Mouse (Mus musculus) forebrain, embryonic 16.5 days (tissue): ENCODE data around the gene Mobp. TPM values are rescaled to one million over a fixed set of nuclear protein-coding genes. Genes with fewer than 3 reads are reported as not detected.
"Not testable (repeated sequence)": the region's sequence is repeated elsewhere in the genome, so short reads cannot be mapped to it uniquely, and the experiment has no call there.

Experiments
- ATAC-seq: fragments of 200-750 bp; cut with Nextera tagmentation; 2 replicates; pipeline ENCODE4 v1.8.0; 2017; ENCODE audit warnings: mild to moderate bottlenecking, moderate library complexity
- H3K27ac ChIP-seq: fragments of 300-500 bp; sonication (generic); 2 replicates; pipeline ENCODE4 v1.5.1; 2014; ENCODE audit warnings: low read length, control low read depth
- H3K27me3 ChIP-seq: fragments of 300-500 bp; sonication (generic); replicated peaks from 2 replicates; pipeline ENCODE4 v1.6.1; 2014; ENCODE audit warnings: low read length; ENCODE audit not compliant: control insufficient read depth, insufficient read depth
- H3K36me3 ChIP-seq: fragments of 300-500 bp; sonication (generic); 2 replicates; pipeline ENCODE4 v1.6.1; 2014; ENCODE audit not compliant: control insufficient read depth, insufficient read depth
- H3K4me1 ChIP-seq: fragments of 300-500 bp; sonication (generic); replicated peaks from 2 replicates; pipeline ENCODE4 v1.6.1; 2014; ENCODE audit warnings: low read length; ENCODE audit not compliant: control insufficient read depth, insufficient read depth
- H3K4me2 ChIP-seq: fragments of 300-500 bp; sonication (generic); 2 replicates; pipeline ENCODE4 v1.6.1; 2014; ENCODE audit warnings: mild to moderate bottlenecking, low read length, control low read depth
- H3K4me3 ChIP-seq: fragments of 300-500 bp; sonication (generic); replicated peaks from 2 replicates; pipeline ENCODE4 v1.5.1; 2014; ENCODE audit warnings: mild to moderate bottlenecking, low read length, control low read depth
- H3K9ac ChIP-seq: fragments of 300-500 bp; sonication (generic); replicated peaks from 2 replicates; pipeline ENCODE4 v1.6.1; 2014; ENCODE audit warnings: low read depth, low read length, control low read depth
- H3K9me3 ChIP-seq: fragments of 300-500 bp; sonication (generic); 2 replicates; pipeline ENCODE4 v1.6.1; 2016; ENCODE audit warnings: low read length; ENCODE audit not compliant: control insufficient read depth
- WGBS: fragments of 180-500 bp; shearing (Covaris S2); extraction: QIAGEN DNeasy Blood & Tissue Kit; methylation state at CpG from one replicate; pipeline ENCODE4 v1.1.7; 2014; 5-methylcytosine and 5-hydroxymethylcytosine counted together
- polyA plus RNA-seq: library from polyadenylated mRNA; unstranded; fragments of >200 nt; fragmentation: Nextera tagmentation; extraction: Ambion mirVana; gene quantifications from 2 replicates; pipeline ENCODE4 v1.2.1, GENCODE M21; 2015

Gene Mobp
- polyA plus RNA-seq = 0.13 TPM in 1 of 2 replicates, not detected in the other

DNA sequence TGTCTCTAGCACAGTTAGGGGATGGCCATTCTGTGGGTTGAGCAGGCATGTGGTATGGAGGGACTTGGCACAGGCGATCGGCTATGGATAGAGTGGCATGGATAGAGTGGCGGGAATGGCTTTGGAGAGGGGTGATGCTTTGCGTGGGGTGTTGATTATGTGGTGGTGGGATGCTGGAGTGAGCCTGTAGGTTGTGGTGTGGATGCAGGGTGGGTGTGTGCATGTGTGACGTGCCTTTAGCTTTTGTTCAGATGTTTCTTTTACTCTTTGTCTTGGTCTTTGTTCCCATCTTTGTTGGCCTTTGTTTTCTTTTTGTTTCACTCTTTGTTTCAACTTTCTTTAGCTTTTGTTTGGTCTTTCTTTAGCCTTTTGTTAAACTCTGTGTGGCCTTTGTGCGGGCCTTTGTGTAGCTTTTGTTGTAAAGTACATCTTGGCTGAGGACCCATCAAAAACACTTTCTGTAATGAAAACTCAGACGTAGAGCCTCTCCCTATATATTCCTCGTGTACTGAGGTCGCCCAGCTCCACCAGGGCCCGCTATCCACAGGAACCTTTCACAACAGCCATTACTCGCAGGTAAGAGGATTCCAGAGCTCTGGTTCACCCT, at the start of gene Mobp:
Gene Mobp, plus strand, starts transcription at position 486 of the 607 bp plus-strand sequence.
- Histone ChIP-seq H3K36me3 (no peaks in the 10 kb centered on the region), H3K27ac (no peak within 1 kb of the TSS), H3K4me1 (no peaks in the 10 kb centered on the region), H3K27me3 (no peaks in the 10 kb centered on the region), H3K9ac (no peak within 1 kb of the TSS), H3K9me3 (no peaks in the 10 kb centered on the region), H3K4me3 (no peak within 1 kb of the TSS), H3K4me2 (no peak within 1 kb of the TSS)
- ATAC-seq = no peak
- 24% methylated on average over 11 of the region's 11 CpGs for WGBS

DNA sequence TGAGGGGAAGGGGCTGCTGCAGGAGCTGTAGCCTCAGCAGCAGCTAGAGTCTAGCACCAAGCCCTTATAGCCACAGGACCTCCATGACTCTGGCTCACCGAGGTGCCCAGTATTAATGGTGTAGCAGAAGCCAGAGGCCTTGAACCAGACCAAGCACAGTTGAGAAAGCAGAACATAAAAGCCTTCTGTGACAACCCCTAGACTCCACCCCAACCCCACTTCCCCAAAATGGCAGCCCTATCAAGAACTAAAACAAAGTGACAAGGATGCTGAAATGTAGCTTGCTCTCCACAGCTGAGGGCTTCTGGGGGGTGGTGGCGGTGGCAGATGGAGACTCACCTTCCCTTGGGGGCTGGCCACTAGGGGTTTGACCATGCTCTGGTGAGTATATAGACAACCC, 48.3 kb upstream of the Mobp start:
- Histone ChIP-seq H3K9ac (no peak overlapping the region), H3K4me2 (no peak overlapping the region), H3K4me3 (no peak overlapping the region), H3K36me3 (no peaks in the 10 kb centered on the region), H3K27ac (no peak overlapping the region), H3K4me1 (no peaks in the 10 kb centered on the region), H3K9me3 (no peaks in the 10 kb centered on the region), H3K27me3 (no peaks in the 10 kb centered on the region)
- no peak for ATAC-seq
- WGBS = 100% methylated on average over 2 of the region's 2 CpGs

DNA sequence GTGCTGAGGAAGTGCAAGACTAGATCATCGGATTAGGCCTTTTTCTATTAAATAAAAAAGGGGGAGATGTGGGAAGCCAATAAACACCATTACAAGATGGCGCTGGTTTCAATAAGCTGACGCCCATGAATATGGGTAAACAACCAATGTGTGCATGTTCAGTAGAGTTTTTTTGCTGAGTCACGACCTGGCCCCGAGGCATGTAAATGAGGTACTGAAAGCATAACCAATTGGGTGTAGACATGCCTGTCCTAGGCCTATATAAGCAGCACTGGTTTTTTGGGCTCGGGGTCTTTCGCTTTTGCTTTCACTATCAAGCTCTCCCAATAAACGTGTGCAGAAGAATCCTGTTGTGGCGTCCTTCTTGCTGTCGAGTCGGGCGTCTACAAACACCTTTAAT, 40.6 kb upstream of the Mobp start:
- not testable (repeated sequence) for ATAC-seq, H3K9me3 ChIP-seq, H3K27ac ChIP-seq, H3K9ac ChIP-seq, H3K4me3 ChIP-seq, H3K4me1 ChIP-seq, H3K4me2 ChIP-seq, H3K36me3 ChIP-seq, H3K27me3 ChIP-seq
- 94% methylated on average over 12 of the region's 12 CpGs for WGBS

DNA sequence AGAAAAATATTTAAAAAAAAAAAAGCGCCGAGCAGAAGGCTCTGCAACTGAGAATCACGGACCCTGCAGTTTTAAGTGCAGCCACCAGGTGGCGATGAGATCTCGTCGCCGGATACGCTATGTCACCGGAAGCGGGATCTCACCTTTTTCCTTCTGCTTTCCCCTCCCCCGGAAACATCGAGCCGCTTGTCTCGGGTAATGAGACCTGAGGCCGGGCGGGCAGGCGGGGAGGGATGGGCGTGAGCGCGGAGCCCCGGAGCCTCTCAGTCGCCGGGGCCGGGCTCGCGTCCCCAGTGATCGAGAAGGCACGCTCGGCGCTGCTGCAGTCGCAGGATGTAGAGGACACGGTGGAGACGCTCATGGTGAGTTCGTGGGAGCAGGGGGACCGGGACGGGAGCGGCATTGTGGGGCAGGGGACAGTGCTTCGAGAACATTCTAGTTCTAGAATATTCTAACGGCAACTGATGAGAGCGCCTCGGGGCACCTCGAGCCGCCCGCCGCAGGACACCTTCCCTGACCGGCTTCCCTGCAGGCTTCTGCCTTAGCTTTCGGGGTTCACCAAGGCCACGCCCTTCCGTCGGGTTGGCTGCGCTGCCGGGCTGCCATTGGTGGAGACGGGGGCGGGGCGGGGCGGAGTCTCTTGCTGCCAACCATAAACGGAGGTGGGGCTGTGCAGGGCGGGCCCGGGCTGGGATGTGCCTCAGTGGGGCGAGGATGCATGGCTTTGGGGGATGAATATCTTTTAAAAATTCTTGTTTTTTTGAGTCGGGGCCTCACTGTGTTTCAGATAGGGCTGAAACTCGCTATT, 39.1 kb upstream of the Mobp start, which contains the start of gene Slc25a38:
Gene Slc25a38, plus strand, starts transcription at position 164 of the 808 bp plus-strand sequence.
- H3K9me3 ChIP-seq = no peaks in the 10 kb centered on the region
- H3K4me3 ChIP-seq = peak within 1 kb of the TSS; percentile 99
- peak within 1 kb of the TSS; percentile 98 for H3K27ac ChIP-seq
- H3K36me3 ChIP-seq = no peaks in the 10 kb centered on the region
- H3K9ac ChIP-seq = peak within 1 kb of the TSS; percentile 84
- H3K27me3 ChIP-seq = no peaks in the 10 kb centered on the region
- peaks cover 4% of the 10 kb centered on the region for H3K4me1 ChIP-seq
- peak within 1 kb of the TSS; percentile 58 for H3K4me2 ChIP-seq
- ATAC-seq = peak; percentile 99
- 1% methylated on average over 62 of the region's 62 CpGs for WGBS

DNA sequence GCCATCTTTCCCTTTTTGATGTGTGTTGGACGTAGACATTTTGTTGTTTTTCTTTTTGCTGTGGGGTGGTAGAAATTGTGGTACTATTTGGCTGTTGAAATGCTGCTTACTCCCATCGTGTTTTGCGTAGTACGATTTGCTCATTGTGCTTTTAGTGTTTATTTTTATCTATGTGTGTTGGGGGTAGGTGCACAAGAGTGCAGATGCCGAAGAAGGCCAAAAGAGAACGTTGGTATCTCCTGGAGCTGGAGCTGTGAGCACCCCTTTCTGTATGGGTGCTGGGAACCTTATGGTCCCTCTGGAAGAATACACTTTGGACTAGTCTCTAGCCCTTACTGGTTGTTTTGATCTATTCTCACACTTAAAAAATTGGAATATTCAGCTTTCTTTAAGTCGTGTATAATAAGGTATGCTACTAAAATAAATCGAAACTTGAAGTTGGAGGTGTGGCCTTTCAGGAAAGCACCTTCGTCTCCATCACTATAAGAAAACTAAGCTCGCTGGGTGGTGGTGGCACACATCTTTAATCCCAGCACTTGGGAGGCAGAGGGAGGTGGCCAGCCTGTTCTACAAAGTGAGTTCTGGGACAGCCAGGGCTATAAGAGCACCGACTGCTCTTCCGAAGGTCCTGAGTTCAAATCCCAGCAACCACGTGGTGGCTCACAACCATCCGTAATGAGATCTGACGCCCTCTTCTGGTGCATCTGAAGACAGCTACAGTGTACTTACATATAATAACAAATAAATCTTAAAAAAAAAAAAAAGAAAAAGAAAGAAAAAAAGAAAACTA, 38.2 kb upstream of the Mobp start:
- peak overlapping the region; percentile 99 for H3K4me3 ChIP-seq
- peak overlapping the region; percentile 5; the same call in 1 of the 2 replicates for H3K9ac ChIP-seq
- H3K27ac ChIP-seq = peak overlapping the region; percentile 98
- no peaks in the 10 kb centered on the region for H3K36me3 ChIP-seq
- H3K4me2 ChIP-seq = peak overlapping the region; percentile 58
- H3K9me3 ChIP-seq = no peaks in the 10 kb centered on the region
- no peak for ATAC-seq
- no peaks in the 10 kb centered on the region for H3K27me3 ChIP-seq
- WGBS = 78% methylated on average over 15 of the region's 15 CpGs
- peaks cover 4% of the 10 kb centered on the region for H3K4me1 ChIP-seq

DNA sequence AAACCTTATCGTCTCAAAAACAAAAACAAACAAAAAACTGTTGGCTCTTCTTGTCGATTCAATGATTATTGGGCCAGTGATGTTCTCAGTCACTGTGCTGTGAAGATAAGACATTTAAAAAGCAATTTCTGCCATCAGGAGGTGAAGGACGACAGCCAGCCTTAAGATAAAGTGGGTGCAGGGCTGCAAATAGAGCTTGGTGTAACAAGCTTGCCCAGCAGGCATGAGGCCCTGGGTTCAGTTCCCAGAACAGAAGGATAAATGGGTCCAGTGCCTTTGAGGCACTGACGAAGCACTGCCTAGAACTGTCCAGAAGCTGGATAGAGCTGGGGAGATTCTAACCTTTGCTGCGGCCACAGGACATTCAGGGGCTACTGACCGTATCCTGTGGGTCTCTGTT, 37.0 kb upstream of the Mobp start:
- H3K4me2 ChIP-seq = no peak overlapping the region
- H3K9me3 ChIP-seq = no peaks in the 10 kb centered on the region
- H3K27me3 ChIP-seq = no peaks in the 10 kb centered on the region
- H3K4me1 ChIP-seq = peaks cover 4% of the 10 kb centered on the region
- 93% methylated on average over 6 of the region's 6 CpGs for WGBS
- H3K4me3 ChIP-seq = no peak overlapping the region
- H3K36me3 ChIP-seq = no peaks in the 10 kb centered on the region
- no peak overlapping the region for H3K9ac ChIP-seq
- no peak overlapping the region for H3K27ac ChIP-seq
- no peak for ATAC-seq

DNA sequence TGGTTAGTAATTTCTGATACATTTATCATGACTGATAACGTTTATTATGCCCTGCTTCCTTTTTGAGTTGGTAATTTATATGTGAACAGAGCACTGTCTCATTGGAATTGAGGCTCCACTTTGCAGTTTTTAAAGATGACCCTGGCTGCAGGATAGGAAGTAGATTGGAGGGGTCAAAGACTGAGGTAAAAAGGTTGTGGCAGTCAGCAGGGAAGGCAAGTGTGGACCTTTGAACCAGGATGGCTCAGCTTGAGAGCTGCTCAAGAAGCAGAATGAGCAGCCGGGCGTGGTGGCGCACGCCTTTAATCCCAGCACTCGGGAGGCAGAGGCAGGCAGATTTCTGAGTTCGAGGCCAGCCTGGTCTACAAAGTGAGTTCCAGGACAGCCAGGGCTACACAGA, 36.1 kb upstream of the Mobp start:
- 0 out of 2 replicates have a peak, but pooled peaks cover under 1% of the 10 kb centered on the region for H3K36me3 ChIP-seq
- H3K9me3 ChIP-seq = no peaks in the 10 kb centered on the region
- no peak for ATAC-seq
- no peak overlapping the region for H3K27ac ChIP-seq
- WGBS = 96% methylated on average over 6 of the region's 7 CpGs
- H3K4me2 ChIP-seq = no peak overlapping the region
- H3K4me3 ChIP-seq = no peak overlapping the region
- no peak overlapping the region for H3K9ac ChIP-seq
- no peaks in the 10 kb centered on the region for H3K27me3 ChIP-seq
- peaks cover 4% of the 10 kb centered on the region for H3K4me1 ChIP-seq

DNA sequence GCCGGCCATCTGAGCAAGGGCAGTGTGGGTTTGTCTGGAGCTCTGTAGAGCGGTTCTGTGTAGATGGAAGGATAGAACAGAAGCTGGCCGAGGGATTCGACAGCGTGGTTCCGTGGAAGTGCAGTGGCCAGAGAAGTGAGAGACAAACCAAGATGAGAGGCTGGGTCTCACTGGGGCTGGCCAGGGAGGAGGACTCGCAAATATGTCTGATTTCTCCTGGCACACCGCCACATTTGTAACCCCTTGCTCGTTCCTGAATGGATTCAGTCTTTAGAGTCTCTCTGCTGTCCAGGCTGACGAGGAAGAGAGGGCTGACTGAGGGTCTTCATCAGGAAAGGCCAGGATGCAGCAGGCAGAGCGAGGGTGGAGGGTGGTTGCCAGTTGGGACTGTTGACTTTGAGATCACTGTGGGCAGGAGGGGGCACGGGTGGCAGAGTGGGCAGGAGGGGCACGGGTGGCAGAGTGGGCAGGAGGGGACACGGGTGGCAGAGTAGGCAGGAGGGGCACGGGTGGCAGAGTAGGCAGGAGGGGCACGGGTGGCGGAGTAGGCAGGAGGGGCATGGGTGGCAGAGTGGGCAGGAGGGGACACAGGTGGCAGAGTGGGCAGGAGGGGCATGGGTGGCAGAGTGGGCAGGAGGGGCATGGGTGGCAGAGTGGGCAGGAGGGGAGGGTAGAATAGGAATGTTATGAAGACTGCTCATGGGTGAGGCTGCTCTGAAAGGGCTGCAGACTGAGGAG, 35.3 kb upstream of the Mobp start:
- no peaks in the 10 kb centered on the region for H3K9me3 ChIP-seq
- H3K4me2 ChIP-seq = no peak overlapping the region
- H3K9ac ChIP-seq = no peak overlapping the region
- no peak overlapping the region for H3K27ac ChIP-seq
- WGBS = 85% methylated on average over 17 of the region's 17 CpGs
- ATAC-seq = no peak
- peaks cover 4% of the 10 kb centered on the region for H3K4me1 ChIP-seq
- H3K36me3 ChIP-seq = 0 out of 2 replicates have a peak, but pooled peaks cover 2% of the 10 kb centered on the region
- H3K4me3 ChIP-seq = no peak overlapping the region
- H3K27me3 ChIP-seq = no peaks in the 10 kb centered on the region
